Mouse (Mus musculus) intestine, embryonic 14.5 days (tissue): ENCODE measurements around the gene Syngr3. TPM values are rescaled to one million over a fixed set of nuclear protein-coding genes. Genes with fewer than 3 reads are reported as not detected.
A peak's percentile ranks its signal among the peaks of the same experiment; 100 is the strongest.
"Not testable (repeated sequence)": the region's sequence is repeated elsewhere in the genome, so short reads cannot be mapped to it uniquely, and the experiment has no call there.

Source experiments
- ATAC-seq: fragments of 200-750 bp; cut with Nextera tagmentation; replicated peaks from 2 replicates; pipeline ENCODE4 v1.8.0; 2017; ENCODE audit warnings: low read depth, moderate number of reproducible peaks, moderate TSS enrichment, moderate library complexity; ENCODE audit not compliant: low FRiP score, low TSS enrichment
- DNase-seq: peaks from one replicate; pipeline ENCODE4 v3.0.0-alpha.2; 2018; ENCODE audit warnings: low spot score
- H3K27ac ChIP-seq: fragments of 300-500 bp; sonication (generic); 2 replicates; pipeline ENCODE4 v1.5.1; 2014; ENCODE audit warnings: low read depth, mild to moderate bottlenecking, control low read depth
- H3K27me3 ChIP-seq: fragments of 300-500 bp; sonication (generic); replicated peaks from 2 replicates; pipeline ENCODE4 v1.6.1; 2014; ENCODE audit warnings: low read length, control low read depth; ENCODE audit not compliant: control insufficient read depth, insufficient read depth
- H3K36me3 ChIP-seq: fragments of 300-500 bp; sonication (generic); 2 replicates; pipeline ENCODE4 v1.6.1; 2014; ENCODE audit warnings: low read length, control low read depth; ENCODE audit not compliant: control insufficient read depth, insufficient read depth
- H3K4me1 ChIP-seq: fragments of 300-500 bp; sonication (generic); replicated peaks from 2 replicates; pipeline ENCODE4 v1.6.1; 2014; ENCODE audit warnings: low read length, control low read depth, mixed read lengths; ENCODE audit not compliant: control insufficient read depth, insufficient read depth
- H3K4me2 ChIP-seq: fragments of 300-500 bp; sonication (generic); 2 replicates; pipeline ENCODE4 v1.6.1; 2014; ENCODE audit warnings: low read length
- H3K4me3 ChIP-seq: fragments of 300-500 bp; sonication (generic); 2 replicates; pipeline ENCODE4 v1.5.1; 2014; ENCODE audit warnings: low read depth, low read length, control low read depth, mixed read lengths
- H3K9ac ChIP-seq: fragments of 300-500 bp; sonication (generic); 2 replicates; pipeline ENCODE4 v1.6.1; 2014; ENCODE audit warnings: mild to moderate bottlenecking, low read length
- H3K9me3 ChIP-seq: fragments of 300-500 bp; sonication (generic); 2 replicates; pipeline ENCODE4 v1.6.1; 2016; ENCODE audit warnings: low read length, control low read depth; ENCODE audit not compliant: control insufficient read depth
- WGBS: fragments of 180-500 bp; shearing (Covaris S2); extraction: QIAGEN DNeasy Blood & Tissue Kit; methylation state at CpG from one replicate; pipeline ENCODE4 v1.1.7; 2014; 5-methylcytosine and 5-hydroxymethylcytosine counted together
- polyA plus RNA-seq: library from polyadenylated mRNA; unstranded; fragments of >200 nt; fragmentation: Nextera tagmentation; extraction: Ambion mirVana; gene quantifications from 2 replicates; pipeline ENCODE4 v1.2.1, GENCODE M21; 2014

Syngr3 gene
- polyA plus RNA-seq, 1 experiment from 2014 or later, result 7.5 TPM

DNA sequence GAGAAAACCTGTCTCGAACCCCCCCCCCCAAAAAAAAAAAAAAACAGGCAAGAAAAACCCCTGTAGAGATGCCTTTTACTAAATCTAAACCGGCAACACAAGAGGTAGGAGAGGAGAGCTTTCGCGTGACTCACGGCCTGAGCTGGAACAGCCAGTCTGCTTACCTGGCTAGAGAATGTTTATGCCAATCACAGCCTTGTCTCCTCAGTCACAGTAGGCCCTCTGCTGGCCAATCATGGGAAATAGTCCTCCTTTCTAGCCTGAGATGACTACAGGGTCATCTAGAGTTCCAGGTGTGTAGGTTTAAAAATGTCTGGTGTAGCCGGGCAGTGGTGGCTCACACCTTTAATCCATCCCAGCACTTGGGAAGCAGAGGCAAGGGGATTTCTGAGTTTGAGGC is 22.3 kb downstream of the Syngr3 start:
- 25% methylated on average over 6 of the region's 6 CpGs for WGBS
- H3K27me3 ChIP-seq, result no peaks in the 10 kb centered on the region
- ATAC-seq, result 0 out of 2 replicates have a peak, but pooled peaks have one; percentile 3
- no peak overlapping the region for H3K27ac ChIP-seq
- no peak overlapping the region for H3K4me2 ChIP-seq
- H3K4me3 ChIP-seq, result no peak overlapping the region
- no peaks in the 10 kb centered on the region for H3K36me3 ChIP-seq
- peak; percentile 63 for DNase-seq
- no peak overlapping the region for H3K9ac ChIP-seq
- H3K4me1 ChIP-seq, result peaks cover 25% of the 10 kb centered on the region
- H3K9me3 ChIP-seq, result no peaks in the 10 kb centered on the region

DNA sequence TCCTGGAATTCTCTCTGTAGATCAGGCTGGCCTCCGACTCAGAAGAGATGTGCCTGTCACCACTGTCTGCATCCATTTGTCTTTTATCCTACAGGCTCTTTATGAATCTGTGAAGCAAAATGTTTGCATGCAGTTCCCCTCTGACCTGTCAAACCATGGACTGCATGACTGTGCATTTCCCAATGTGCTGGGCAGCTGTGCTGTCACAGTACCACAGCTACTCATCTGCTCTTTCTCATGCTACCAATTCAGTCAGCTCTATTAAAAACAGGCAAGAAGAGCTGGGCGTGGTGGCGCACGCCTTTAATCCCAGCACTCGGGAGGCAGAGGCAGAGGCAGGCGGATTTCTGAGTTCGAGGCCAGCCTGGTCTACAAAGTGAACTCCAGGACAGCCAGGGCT is 22.7 kb downstream of the Syngr3 start:
- H3K9ac ChIP-seq, H3K27me3 ChIP-seq, H3K4me3 ChIP-seq, H3K9me3 ChIP-seq, ATAC-seq, H3K4me2 ChIP-seq, H3K36me3 ChIP-seq, H3K27ac ChIP-seq, DNase-seq: not testable (repeated sequence)
- peaks cover 21% of the 10 kb centered on the region for H3K4me1 ChIP-seq
- 65% methylated on average over 7 of the region's 7 CpGs for WGBS

DNA sequence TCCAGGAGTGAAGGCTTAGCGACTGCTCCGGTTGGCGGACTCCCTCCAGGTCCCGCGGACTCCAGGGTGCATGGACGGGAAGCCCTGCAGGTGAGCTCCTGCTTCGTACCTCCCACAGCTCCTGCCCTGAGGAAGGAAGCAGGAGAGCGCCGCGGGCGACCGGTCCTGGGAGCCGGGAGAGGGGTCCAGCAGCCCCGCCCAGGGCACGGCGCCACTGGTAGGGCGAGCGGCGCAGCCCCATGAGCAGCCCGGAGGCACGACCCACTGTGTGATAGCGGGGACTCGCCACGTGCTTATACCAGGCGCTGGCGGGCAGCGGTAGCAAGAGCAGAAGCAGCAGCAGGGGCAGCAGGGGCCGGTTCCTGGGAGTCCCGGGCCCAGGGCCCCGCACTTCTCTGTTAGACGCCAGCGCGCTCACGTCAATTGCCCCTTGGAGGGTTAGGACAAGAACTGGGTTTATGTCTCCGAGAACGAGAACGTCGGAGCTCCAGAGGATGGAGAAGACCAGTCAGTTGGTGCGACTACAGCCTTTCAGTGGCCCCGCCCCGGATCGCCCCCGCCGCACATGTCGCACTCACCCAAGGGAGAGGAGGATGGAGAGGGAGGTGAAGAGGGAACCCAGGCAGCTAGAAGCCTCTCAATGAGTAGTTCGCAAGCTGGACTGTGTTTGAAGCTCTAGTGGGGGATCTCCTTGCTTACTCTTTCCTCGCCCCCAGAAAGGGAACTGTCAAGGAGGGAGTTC is 31.6 kb downstream of the Syngr3 start, which contains the start of gene Npw:
Gene Npw, minus strand, starts transcription at position 441 of the 742 bp plus-strand sequence.
- peak within 1 kb of the TSS; percentile 38; the same call in 1 of the 2 replicates for H3K9ac ChIP-seq
- peak; percentile 75 for DNase-seq
- WGBS, result 1% methylated on average over 47 of the region's 47 CpGs

DNA sequence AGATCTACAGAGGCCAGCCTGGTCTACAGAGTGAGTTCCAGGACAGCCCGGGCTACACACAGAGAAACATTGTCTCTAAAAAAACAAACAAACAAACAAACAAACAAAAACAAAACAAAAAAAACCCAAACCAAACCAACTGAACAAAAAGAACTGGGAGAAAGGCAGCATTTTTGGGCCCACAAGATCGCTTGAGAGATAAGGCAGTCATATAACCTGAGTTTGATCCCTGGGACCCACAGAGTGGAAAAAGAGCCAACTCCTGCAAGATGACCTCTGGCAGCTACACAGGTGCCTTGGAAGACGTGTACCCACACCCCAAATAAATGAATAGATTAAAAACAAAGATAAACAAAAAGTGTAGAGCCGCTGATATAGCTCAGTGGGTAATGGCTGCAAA is 34.8 kb downstream of the Syngr3 start:
- peaks cover 34% of the 10 kb centered on the region for H3K27me3 ChIP-seq
- no peak for ATAC-seq

More for the DNA sequence above, 31.6 kb downstream of the Syngr3 start, which contains the start of gene Npw:
- no peak for ATAC-seq
- Histone ChIP-seq H3K27ac (no peak within 1 kb of the TSS), H3K4me2 (peak within 1 kb of the TSS; percentile 86), H3K36me3 (no peaks in the 10 kb centered on the region), H3K4me1 (0 out of 2 replicates have a peak, but pooled peaks cover 12% of the 10 kb centered on the region), H3K9me3 (no peaks in the 10 kb centered on the region), H3K4me3 (peak within 1 kb of the TSS; percentile 37), H3K27me3 (peaks cover 41% of the 10 kb centered on the region)

DNA sequence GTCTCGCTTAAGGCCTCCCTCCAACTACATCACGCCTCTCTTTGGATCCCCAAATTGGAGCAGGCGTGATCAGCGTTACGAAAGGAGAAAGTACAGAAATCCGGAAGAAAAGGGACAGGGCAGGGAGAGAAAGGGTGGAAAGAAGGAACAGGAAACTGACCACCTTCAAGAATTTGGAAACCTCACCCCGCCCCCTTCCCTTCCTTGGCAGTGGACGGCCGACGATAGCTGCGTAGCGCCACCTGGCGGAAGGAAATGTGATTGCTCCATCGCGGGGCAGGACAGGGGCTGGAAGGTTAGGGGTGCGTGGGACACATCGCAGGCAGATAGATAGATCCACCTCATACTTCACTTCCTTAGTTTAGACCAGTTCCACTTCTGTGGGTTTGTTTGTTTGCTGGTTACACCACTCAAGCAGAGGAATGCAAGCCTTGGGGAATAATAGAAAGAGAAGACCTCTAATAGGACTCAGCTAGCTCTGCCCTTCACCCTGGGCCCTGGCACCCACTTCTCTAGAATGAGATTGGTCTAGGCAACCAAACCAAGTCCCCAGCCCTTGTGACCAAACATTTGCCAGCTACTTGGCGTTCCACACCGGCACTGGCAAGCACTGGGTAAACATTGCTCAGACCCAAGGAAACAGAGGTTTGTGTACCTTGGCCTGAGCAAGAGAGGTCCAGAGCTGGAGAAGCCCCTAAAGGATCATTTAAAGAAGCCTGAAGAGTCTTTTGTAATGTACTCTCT is 35.6 kb downstream of the Syngr3 start:
- peaks cover 27% of the 10 kb centered on the region for H3K27me3 ChIP-seq
- no peaks in the 10 kb centered on the region for H3K9me3 ChIP-seq
- peak overlapping the region; percentile 56 for H3K4me2 ChIP-seq
- WGBS, result 3% methylated on average over 19 of the region's 19 CpGs
- 0 out of 2 replicates have a peak, but pooled peaks have one; percentile 20 for ATAC-seq
- peak overlapping the region; percentile 20; the same call in 1 of the 2 replicates for H3K9ac ChIP-seq
- H3K4me1 ChIP-seq, result peaks cover 12% of the 10 kb centered on the region; the same call in 1 of the 2 replicates
- peak; percentile 96 for DNase-seq
- no peak overlapping the region for H3K27ac ChIP-seq
- no peaks in the 10 kb centered on the region for H3K36me3 ChIP-seq
- peak overlapping the region; percentile 31 for H3K4me3 ChIP-seq

More for the DNA sequence above, 34.8 kb downstream of the Syngr3 start:
- DNase-seq, result no peak
- Histone ChIP-seq H3K36me3 (no peaks in the 10 kb centered on the region), H3K9me3 (no peaks in the 10 kb centered on the region), H3K4me2 (no peak overlapping the region), H3K4me1 (peaks cover 12% of the 10 kb centered on the region; the same call in 1 of the 2 replicates), H3K27ac (no peak overlapping the region), H3K4me3 (no peak overlapping the region), H3K9ac (no peak overlapping the region)
- WGBS, result 63% methylated on average over 4 of the region's 4 CpGs

DNA sequence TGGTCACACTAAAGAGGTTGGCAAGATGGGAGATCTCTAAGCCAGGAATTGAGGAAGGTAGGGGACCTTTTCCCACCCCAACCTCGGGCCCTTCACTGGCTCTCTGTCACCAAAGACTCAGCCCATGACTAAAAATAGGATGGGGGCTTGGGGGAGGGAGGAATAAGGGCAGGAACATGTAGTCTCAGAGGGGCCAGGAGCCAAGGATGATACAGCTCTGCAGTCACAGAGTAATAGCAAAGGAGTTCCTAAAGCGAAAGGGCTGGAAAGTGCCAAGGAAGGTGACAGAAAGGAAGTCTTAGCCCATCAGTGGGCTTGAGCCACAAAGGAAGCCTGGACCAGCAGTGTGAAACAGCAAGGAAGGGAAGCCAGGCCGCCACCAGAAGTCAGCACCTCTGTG is 37.9 kb downstream of the Syngr3 start:
- H3K27me3 ChIP-seq, result peaks cover 4% of the 10 kb centered on the region; the same call in 1 of the 2 replicates
- WGBS, result 71% methylated on average over 3 of the region's 3 CpGs
- ATAC-seq (no peak), DNase-seq (no peak)
- H3K36me3 ChIP-seq, result no peaks in the 10 kb centered on the region
- H3K9me3 ChIP-seq, result no peaks in the 10 kb centered on the region
- H3K4me1 ChIP-seq, result peaks cover 3% of the 10 kb centered on the region
- H3K27ac ChIP-seq, result no peak overlapping the region
- H3K4me2 ChIP-seq, result no peak overlapping the region
- H3K4me3 ChIP-seq, result no peak overlapping the region
- H3K9ac ChIP-seq, result no peak overlapping the region

DNA sequence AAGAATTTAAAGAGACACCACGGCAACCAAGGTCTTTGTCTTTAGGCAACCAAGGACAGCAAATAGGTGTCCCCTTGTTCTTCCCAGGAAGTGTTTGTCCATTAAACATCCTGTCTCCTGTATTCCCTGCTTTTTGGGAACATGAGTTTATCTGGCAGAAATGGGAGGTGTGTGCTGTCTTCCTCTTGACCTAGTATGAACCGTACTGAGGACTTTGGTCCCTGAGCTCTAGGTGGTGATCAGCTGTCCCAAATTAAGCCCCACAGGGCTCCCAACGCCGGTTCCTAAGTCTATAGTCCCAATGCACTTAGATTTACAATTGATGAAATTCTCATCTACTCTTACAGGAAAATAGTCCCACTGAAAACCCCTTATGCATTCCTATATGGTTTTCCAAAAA is 39.0 kb downstream of the Syngr3 start:
- Histone ChIP-seq H3K9me3 (no peaks in the 10 kb centered on the region), H3K9ac (no peak overlapping the region; the same call in 1 of the 2 replicates), H3K27me3 (0 out of 2 replicates have a peak, but pooled peaks cover 3% of the 10 kb centered on the region), H3K4me3 (0 out of 2 replicates have a peak overlapping the region, but pooled peaks have one; percentile 79), H3K36me3 (no peaks in the 10 kb centered on the region), H3K4me2 (peak overlapping the region; percentile 97; the same call in 1 of the 2 replicates), H3K4me1 (peaks cover 3% of the 10 kb centered on the region), H3K27ac (no peak overlapping the region)
- 72% methylated on average over 4 of the region's 4 CpGs for WGBS
- ATAC-seq (no peak), DNase-seq (no peak)

DNA sequence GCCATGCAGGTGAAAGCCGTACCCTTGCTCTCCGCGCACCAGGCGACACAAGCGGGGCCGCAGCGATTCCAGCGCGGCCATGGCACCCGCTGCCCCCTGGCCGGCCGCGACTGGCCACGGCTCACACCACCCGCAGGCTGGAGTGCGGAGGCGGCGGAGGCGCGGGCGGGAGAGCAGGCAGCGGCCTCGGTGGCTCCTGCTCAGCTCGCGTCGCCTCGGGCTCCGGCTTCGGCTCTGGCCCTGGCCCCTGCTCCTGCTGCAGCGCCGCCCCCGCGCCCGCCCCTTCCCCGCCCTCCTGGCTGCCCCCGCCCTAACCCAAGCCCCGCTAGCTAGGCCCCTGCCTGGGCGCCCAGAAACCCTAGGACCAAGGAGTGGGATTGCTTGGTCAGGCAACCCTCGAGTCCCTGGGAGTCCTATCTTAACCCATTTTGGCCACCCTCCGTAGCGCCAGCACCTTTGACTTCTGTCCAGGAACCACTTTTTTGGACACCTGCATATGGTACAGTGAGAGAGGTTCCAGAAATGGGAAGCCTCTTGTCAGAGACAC is 39.6 kb downstream of the Syngr3 start, which contains the start of gene Slc9a3r2:
Gene Slc9a3r2, minus strand, starts transcription at position 258 of the 547 bp plus-strand sequence.
- WGBS, result under 1% methylated on average over 32 of the region's 41 CpGs

More for the DNA sequence above, 39.6 kb downstream of the Syngr3 start, which contains the start of gene Slc9a3r2:
- Histone ChIP-seq H3K4me1 (peaks cover 7% of the 10 kb centered on the region), H3K27me3 (0 out of 2 replicates have a peak, but pooled peaks cover 3% of the 10 kb centered on the region), H3K4me3 (peak within 1 kb of the TSS; percentile 79), H3K27ac (no peak within 1 kb of the TSS), H3K9ac (peak within 1 kb of the TSS; percentile 75), H3K4me2 (peak within 1 kb of the TSS; percentile 97), H3K9me3 (no peaks in the 10 kb centered on the region), H3K36me3 (no peaks in the 10 kb centered on the region)
- ATAC-seq (peak; percentile 64), DNase-seq (peak; percentile 76)
